Mouse (Mus musculus) midbrain, embryonic 13.5 days (tissue): Measurements from ENCODE around the gene Gm21992. TPM values are rescaled to one million over a fixed set of nuclear protein-coding genes. Genes with fewer than 3 reads are reported as not detected.

Experiments
- ATAC-seq: fragments of 200-750 bp; cut with Nextera tagmentation; 2 replicates; pipeline ENCODE4 v1.8.0; 2017; ENCODE audit warnings: mild to moderate bottlenecking, moderate TSS enrichment, moderate library complexity
- H3K27ac ChIP-seq: fragments of 300-500 bp; sonication (generic); 2 replicates; pipeline ENCODE4 v1.5.1; 2015; ENCODE audit warnings: inconsistent platforms, mild to moderate bottlenecking, moderate library complexity
- H3K27me3 ChIP-seq: fragments of 300-500 bp; sonication (generic); 2 replicates; pipeline ENCODE4 v1.6.1; 2015; ENCODE audit warnings: mild to moderate bottlenecking, inconsistent platforms
- H3K36me3 ChIP-seq: fragments of 300-500 bp; sonication (generic); 2 replicates; pipeline ENCODE4 v1.6.1; 2015; ENCODE audit warnings: mild to moderate bottlenecking, inconsistent platforms
- H3K4me1 ChIP-seq: fragments of 300-500 bp; sonication (generic); replicated peaks from 2 replicates; pipeline ENCODE4 v1.6.1; 2015; ENCODE audit warnings: inconsistent platforms
- H3K4me2 ChIP-seq: fragments of 300-500 bp; sonication (generic); replicated peaks from 2 replicates; pipeline ENCODE4 v1.6.1; 2015; ENCODE audit warnings: moderate library complexity, mild to moderate bottlenecking, inconsistent platforms
- H3K4me3 ChIP-seq: fragments of 300-500 bp; sonication (generic); replicated peaks from 2 replicates; pipeline ENCODE4 v1.5.1; 2015; ENCODE audit warnings: mild to moderate bottlenecking, inconsistent platforms
- H3K9ac ChIP-seq: fragments of 300-500 bp; sonication (generic); replicated peaks from 2 replicates; pipeline ENCODE4 v1.6.1; 2015; ENCODE audit warnings: mild to moderate bottlenecking, inconsistent platforms
- H3K9me3 ChIP-seq: fragments of 300-500 bp; sonication (generic); 2 replicates; pipeline ENCODE4 v1.6.1; 2016; ENCODE audit warnings: mild to moderate bottlenecking, inconsistent platforms
- WGBS: fragments of 180-500 bp; shearing (Covaris S2); methylation state at CpG from one replicate; pipeline ENCODE4 v1.1.7; 2015; 5-methylcytosine and 5-hydroxymethylcytosine counted together
- polyA plus RNA-seq: library from polyadenylated mRNA; unstranded; fragments of >200 nt; fragmentation: Nextera tagmentation; extraction: Ambion mirVana; gene quantifications from 2 replicates; pipeline ENCODE4 v1.2.1, GENCODE M21; 2015

Gene Gm21992
- polyA plus RNA-seq, 1 experiment from 2014 or later = 30.9 TPM

- no peak for ATAC-seq
- H3K4me2 ChIP-seq = peak overlapping the region; percentile 71
- peaks cover 46% of the 10 kb centered on the region for H3K27me3 ChIP-seq
- peak overlapping the region; percentile 74; the same call in 1 of the 2 replicates for H3K27ac ChIP-seq
- no peaks in the 10 kb centered on the region for H3K36me3 ChIP-seq
- no peaks in the 10 kb centered on the region for H3K9me3 ChIP-seq
- peaks cover 10% of the 10 kb centered on the region for H3K4me1 ChIP-seq
- 39% methylated on average over 8 of the region's 8 CpGs for WGBS
- peak overlapping the region; percentile 77 for H3K9ac ChIP-seq
- H3K4me3 ChIP-seq = peak overlapping the region; percentile 63
Observed at GRCm38 (mm10) chr19:4698856-4699255, 112.6 kb downstream of the Gm21992 start.

- under 1% methylated on average over 38 of the region's 40 CpGs for WGBS
- peak within 1 kb of the TSS; percentile 63 for H3K4me3 ChIP-seq
- peaks cover 46% of the 10 kb centered on the region for H3K27me3 ChIP-seq
Observed at GRCm38 (mm10) chr19:4698205-4698677, 113.2 kb downstream of the Gm21992 start, which contains the start of gene Gm960. Gm960 (minus strand) TSS chr19:4698668.

GRCm38 (mm10) chr19:4697721-4698120, 113.7 kb downstream of the Gm21992 start:
- ATAC-seq = peak; percentile 63; the same call in 1 of the 2 replicates
- H3K9ac ChIP-seq = peak overlapping the region; percentile 77

More at GRCm38 (mm10) chr19:4698205-4698677, 113.2 kb downstream of the Gm21992 start, which contains the start of gene Gm960:
- Histone ChIP-seq H3K9ac (peak within 1 kb of the TSS; percentile 77), H3K9me3 (no peaks in the 10 kb centered on the region), H3K4me1 (peaks cover 10% of the 10 kb centered on the region), H3K36me3 (no peaks in the 10 kb centered on the region), H3K4me2 (peak within 1 kb of the TSS; percentile 71), H3K27ac (peak within 1 kb of the TSS; percentile 74)
- peak; percentile 94 for ATAC-seq

GRCm38 (mm10) chr19:4697121-4697520, 114.3 kb downstream of the Gm21992 start:
- Histone ChIP-seq H3K27me3 (peaks cover 46% of the 10 kb centered on the region), H3K4me3 (no peak overlapping the region), H3K4me1 (peaks cover 10% of the 10 kb centered on the region), H3K9me3 (no peaks in the 10 kb centered on the region), H3K4me2 (no peak overlapping the region), H3K9ac (no peak overlapping the region), H3K27ac (no peak overlapping the region), H3K36me3 (no peaks in the 10 kb centered on the region)
- 90% methylated on average over 3 of the region's 3 CpGs for WGBS
- ATAC-seq = no peak

More at GRCm38 (mm10) chr19:4697721-4698120, 113.7 kb downstream of the Gm21992 start:
- Histone ChIP-seq H3K4me3 (peak overlapping the region; percentile 63), H3K4me2 (peak overlapping the region; percentile 71), H3K27me3 (peaks cover 46% of the 10 kb centered on the region), H3K9me3 (no peaks in the 10 kb centered on the region), H3K4me1 (peaks cover 10% of the 10 kb centered on the region), H3K27ac (peak overlapping the region; percentile 74; the same call in 1 of the 2 replicates), H3K36me3 (no peaks in the 10 kb centered on the region)
- 77% methylated on average over 9 of the region's 9 CpGs for WGBS

GRCm38 (mm10) chr19:4694346-4694745, 117.1 kb downstream of the Gm21992 start:
- H3K27me3 ChIP-seq = peaks cover 22% of the 10 kb centered on the region
- no peak for ATAC-seq
- H3K9ac ChIP-seq = no peak overlapping the region
- no peaks in the 10 kb centered on the region for H3K36me3 ChIP-seq
- 70% methylated on average over 3 of the region's 3 CpGs for WGBS
- no peak overlapping the region for H3K4me3 ChIP-seq
- H3K4me2 ChIP-seq = no peak overlapping the region
- H3K4me1 ChIP-seq = peaks cover 10% of the 10 kb centered on the region
- H3K9me3 ChIP-seq = no peaks in the 10 kb centered on the region
- no peak overlapping the region for H3K27ac ChIP-seq

Other genes with a start within 250 kb of the Gm21992 start
- 8.8 and 10.1 TPM in 2 replicates for gene Lrfn4, start 195.9 kb downstream of the Gm21992 start, polyA plus RNA-seq
- 56.8 and 59.9 TPM in 2 replicates for gene Rce1, start 186.0 kb downstream of the Gm21992 start, polyA plus RNA-seq
- 3.8 and 5.0 TPM in 2 replicates for gene Gm960, start 112.9 kb downstream of the Gm21992 start, polyA plus RNA-seq
- gene Sptbn2, start 100.4 kb downstream of the Gm21992 start, polyA plus RNA-seq = 29.8 and 31.9 TPM in 2 replicates
- 220 TPM in 2 replicates for gene Rbm4b, start 55.1 kb downstream of the Gm21992 start, polyA plus RNA-seq
- 117 and 126 TPM in 2 replicates for gene Rbm4, start 17.7 kb downstream of the Gm21992 start, polyA plus RNA-seq
- gene Rbm14, start within 50 bp of the Gm21992 start, polyA plus RNA-seq = 74.8 and 82.3 TPM in 2 replicates
- gene Ccs, start 27.7 kb upstream of the Gm21992 start, polyA plus RNA-seq = 37.9 and 40.2 TPM in 2 replicates
- gene Ccdc87, start 27.8 kb upstream of the Gm21992 start, polyA plus RNA-seq = 0.30 and 0.36 TPM in 2 replicates
- gene Ctsf, start 43.5 kb upstream of the Gm21992 start, polyA plus RNA-seq = 59.0 and 67.5 TPM in 2 replicates
- 1.2 and 1.4 TPM in 2 replicates for gene Actn3, start 66.3 kb upstream of the Gm21992 start, polyA plus RNA-seq
- 22.7 and 24.1 TPM in 2 replicates for gene Zdhhc24, start 67.1 kb upstream of the Gm21992 start, polyA plus RNA-seq
- 12.6 and 12.8 TPM in 2 replicates for gene Bbs1, start 95.0 kb upstream of the Gm21992 start, polyA plus RNA-seq
- 143 TPM in 2 replicates for gene Dpp3, start 116.7 kb upstream of the Gm21992 start, polyA plus RNA-seq
- 8.8 and 10.8 TPM in 2 replicates for gene Peli3, start 131.5 kb upstream of the Gm21992 start, polyA plus RNA-seq
- 111 and 113 TPM in 2 replicates for gene Mrpl11, start 150.5 kb upstream of the Gm21992 start, polyA plus RNA-seq
- gene Npas4, start 178.7 kb upstream of the Gm21992 start, polyA plus RNA-seq = 0.31 and 0.32 TPM in 2 replicates
- 7.8 TPM in 2 replicates for gene Slc29a2, start 212.2 kb upstream of the Gm21992 start, polyA plus RNA-seq
- gene B4gat1, start 227.2 kb upstream of the Gm21992 start, polyA plus RNA-seq = 52.9 and 54.3 TPM in 2 replicates
- 3.9 and 4.3 TPM in 2 replicates for gene AC124502.3, start 227.3 kb upstream of the Gm21992 start, polyA plus RNA-seq
- 52.6 and 58.9 TPM in 2 replicates for gene Brms1, start 229.7 kb upstream of the Gm21992 start, polyA plus RNA-seq
- gene Rin1, start 238.9 kb upstream of the Gm21992 start, polyA plus RNA-seq = 1.3 and 2.1 TPM in 2 replicates